Mouse (Mus musculus) hindbrain, embryonic 10.5 days (tissue): ENCODE data around the gene Cyb5d2. TPM values are rescaled to one million over a fixed set of nuclear protein-coding genes. Genes with fewer than 3 reads are reported as not detected.
"Not testable (repeated sequence)": the region's sequence is repeated elsewhere in the genome, so short reads cannot be mapped to it uniquely, and the experiment has no call there.

ENCODE experiments used
- DNase-seq: peaks from one replicate; pipeline ENCODE4 v3.0.0-alpha.2; 2017; ENCODE audit warnings: low spot score
- H3K27ac ChIP-seq: fragments of 300-500 bp; sonication (generic); 2 replicates; pipeline ENCODE4 v1.5.1; 2016; ENCODE audit warnings: mild to moderate bottlenecking, moderate library complexity
- H3K27me3 ChIP-seq: fragments of 300-500 bp; sonication (generic); 2 replicates; pipeline ENCODE4 v1.6.1; 2016; ENCODE audit warnings: mild to moderate bottlenecking; ENCODE audit not compliant: poor library complexity, insufficient read depth, severe bottlenecking
- H3K36me3 ChIP-seq: fragments of 300-500 bp; sonication (generic); 2 replicates; pipeline ENCODE4 v1.6.1; 2016; ENCODE audit warnings: mild to moderate bottlenecking, moderate library complexity
- H3K4me1 ChIP-seq: fragments of 300-500 bp; sonication (generic); replicated peaks from 2 replicates; pipeline ENCODE4 v1.6.1; 2016; ENCODE audit warnings: mild to moderate bottlenecking
- H3K4me3 ChIP-seq: fragments of 300-500 bp; sonication (generic); 2 replicates; pipeline ENCODE4 v1.5.1; 2016; ENCODE audit warnings: mild to moderate bottlenecking, moderate library complexity
- H3K9me3 ChIP-seq: fragments of 300-500 bp; sonication (generic); 2 replicates; pipeline ENCODE4 v1.6.1; 2016; ENCODE audit warnings: mild to moderate bottlenecking, moderate library complexity
- WGBS: fragments of 180-500 bp; shearing (Covaris S2); methylation state at CpG from one replicate; pipeline ENCODE4 v1.1.7; 2016; 5-methylcytosine and 5-hydroxymethylcytosine counted together
- polyA plus RNA-seq: library from polyadenylated mRNA; unstranded; fragments of >200 nt; fragmentation: Nextera tagmentation; extraction: Ambion mirVana; gene quantifications from 2 replicates; pipeline ENCODE4 v1.2.1, GENCODE M21; 2016

The Cyb5d2 gene
- polyA plus RNA-seq, 1 experiment from 2014 or later = 6.1 TPM

- H3K9me3 ChIP-seq = no peaks in the 10 kb centered on the region
- no peak for DNase-seq
- H3K36me3 ChIP-seq = peaks cover 44% of the 10 kb centered on the region
- 94% methylated on average over 3 of the region's 3 CpGs for WGBS
- H3K27ac ChIP-seq = no peak overlapping the region
- H3K27me3 ChIP-seq = no peaks in the 10 kb centered on the region
- H3K4me1 ChIP-seq = 0 out of 2 replicates have a peak, but pooled peaks cover 4% of the 10 kb centered on the region
- H3K4me3 ChIP-seq = no peak overlapping the region
Measured at GRCm38 (mm10) chr11:72770324-72770723, 25.6 kb downstream of the Cyb5d2 start.

GRCm38 (mm10) chr11:72769061-72769460 is 26.9 kb downstream of the Cyb5d2 start:
- H3K9me3 ChIP-seq = no peaks in the 10 kb centered on the region

GRCm38 (mm10) chr11:72767716-72768115 is 28.2 kb downstream of the Cyb5d2 start:
- Histone ChIP-seq H3K27me3 (no peaks in the 10 kb centered on the region), H3K36me3 (peaks cover 65% of the 10 kb centered on the region), H3K4me3 (no peak overlapping the region), H3K9me3 (no peaks in the 10 kb centered on the region), H3K4me1 (no peaks in the 10 kb centered on the region), H3K27ac (no peak overlapping the region)
- 94% methylated on average over 8 of the region's 8 CpGs for WGBS
- no peak for DNase-seq

More at GRCm38 (mm10) chr11:72769061-72769460, 26.9 kb downstream of the Cyb5d2 start:
- WGBS = 96% methylated on average over 3 of the region's 3 CpGs
- Histone ChIP-seq H3K4me3 (no peak overlapping the region), H3K4me1 (0 out of 2 replicates have a peak, but pooled peaks cover 4% of the 10 kb centered on the region), H3K27ac (no peak overlapping the region), H3K27me3 (no peaks in the 10 kb centered on the region), H3K36me3 (peaks cover 52% of the 10 kb centered on the region)
- no peak for DNase-seq

- no peaks in the 10 kb centered on the region for H3K27me3 ChIP-seq
- no peaks in the 10 kb centered on the region for H3K4me1 ChIP-seq
- peaks cover 83% of the 10 kb centered on the region for H3K36me3 ChIP-seq
- no peak overlapping the region for H3K4me3 ChIP-seq
- 94% methylated on average over 4 of the region's 4 CpGs for WGBS
- no peaks in the 10 kb centered on the region for H3K9me3 ChIP-seq
- DNase-seq = no peak
- no peak overlapping the region for H3K27ac ChIP-seq
Measured at GRCm38 (mm10) chr11:72764270-72764669, 31.7 kb downstream of the Cyb5d2 start.

GRCm38 (mm10) chr11:72760781-72761180 is 35.2 kb downstream of the Cyb5d2 start:
- Histone ChIP-seq H3K36me3 (peaks cover 91% of the 10 kb centered on the region), H3K27me3 (no peaks in the 10 kb centered on the region), H3K4me1 (no peaks in the 10 kb centered on the region), H3K4me3 (no peak overlapping the region), H3K9me3 (no peaks in the 10 kb centered on the region), H3K27ac (no peak overlapping the region)
- WGBS = 89% methylated on average over 1 of the region's 1 CpGs
- no peak for DNase-seq

GRCm38 (mm10) chr11:72759581-72759980 is 36.4 kb downstream of the Cyb5d2 start:
- Histone ChIP-seq H3K27ac (no peak overlapping the region), H3K4me1 (no peaks in the 10 kb centered on the region), H3K4me3 (no peak overlapping the region), H3K36me3 (peaks cover 100% of the 10 kb centered on the region), H3K27me3 (no peaks in the 10 kb centered on the region), H3K9me3 (no peaks in the 10 kb centered on the region)
- WGBS = 92% methylated on average over 6 of the region's 6 CpGs
- DNase-seq = no peak

GRCm38 (mm10) chr11:72758316-72758715 is 37.6 kb downstream of the Cyb5d2 start:
- no peaks in the 10 kb centered on the region for H3K9me3 ChIP-seq
- no peaks in the 10 kb centered on the region for H3K4me1 ChIP-seq
- H3K27ac ChIP-seq = no peak overlapping the region
- H3K36me3 ChIP-seq = peaks cover 100% of the 10 kb centered on the region
- no peak for DNase-seq
- no peak overlapping the region for H3K4me3 ChIP-seq
- WGBS = 92% methylated on average over 5 of the region's 5 CpGs
- no peaks in the 10 kb centered on the region for H3K27me3 ChIP-seq

GRCm38 (mm10) chr11:72751956-72752355 is 44.0 kb downstream of the Cyb5d2 start:
- Histone ChIP-seq H3K9me3 (no peaks in the 10 kb centered on the region), H3K4me1 (no peaks in the 10 kb centered on the region), H3K27me3 (no peaks in the 10 kb centered on the region), H3K4me3 (no peak overlapping the region), H3K36me3 (peaks cover 100% of the 10 kb centered on the region), H3K27ac (no peak overlapping the region)
- 56% methylated on average over 2 of the region's 2 CpGs for WGBS
- no peak for DNase-seq

- Histone ChIP-seq H3K4me3 (no peak overlapping the region), H3K4me1 (0 out of 2 replicates have a peak, but pooled peaks cover 8% of the 10 kb centered on the region), H3K27me3 (no peaks in the 10 kb centered on the region), H3K27ac (no peak overlapping the region), H3K36me3 (peaks cover 75% of the 10 kb centered on the region), H3K9me3 (no peaks in the 10 kb centered on the region)
- no peak for DNase-seq
- 98% methylated on average over 1 of the region's 1 CpGs for WGBS
Measured at GRCm38 (mm10) chr11:72739048-72739447, 56.9 kb downstream of the Cyb5d2 start.

- not testable (repeated sequence) for DNase-seq
Measured at GRCm38 (mm10) chr11:72737517-72737916, 58.4 kb downstream of the Cyb5d2 start.

GRCm38 (mm10) chr11:72736320-72736719 is 59.6 kb downstream of the Cyb5d2 start:
- no peak for DNase-seq
- H3K4me1 ChIP-seq = 0 out of 2 replicates have a peak, but pooled peaks cover 8% of the 10 kb centered on the region
- no peaks in the 10 kb centered on the region for H3K9me3 ChIP-seq
- no peaks in the 10 kb centered on the region for H3K27me3 ChIP-seq
- H3K4me3 ChIP-seq = no peak overlapping the region
- 70% methylated on average over 1 of the region's 1 CpGs for whole genome bisulfite sequencing
- no peak overlapping the region for H3K27ac ChIP-seq
- peaks cover 80% of the 10 kb centered on the region for H3K36me3 ChIP-seq

More at GRCm38 (mm10) chr11:72737517-72737916, 58.4 kb downstream of the Cyb5d2 start:
- H3K4me3 ChIP-seq, H3K9me3 ChIP-seq, H3K27me3 ChIP-seq, H3K27ac ChIP-seq, H3K4me1 ChIP-seq: not testable (repeated sequence)
- WGBS = 89% methylated on average over 5 of the region's 5 CpGs
- H3K36me3 ChIP-seq = peaks cover 78% of the 10 kb centered on the region

- WGBS = 80% methylated on average over 2 of the region's 2 CpGs
- no peak for DNase-seq
- H3K36me3 ChIP-seq = peaks cover 80% of the 10 kb centered on the region
Measured at GRCm38 (mm10) chr11:72735519-72735860, 60.5 kb downstream of the Cyb5d2 start.

GRCm38 (mm10) chr11:72734840-72735518 is 61.0 kb downstream of the Cyb5d2 start:
- Histone ChIP-seq H3K27ac (no peak overlapping the region), H3K4me1 (0 out of 2 replicates have a peak, but pooled peaks cover 8% of the 10 kb centered on the region), H3K27me3 (no peaks in the 10 kb centered on the region), H3K36me3 (peaks cover 80% of the 10 kb centered on the region), H3K9me3 (no peaks in the 10 kb centered on the region), H3K4me3 (no peak overlapping the region)
- WGBS = 86% methylated on average over 4 of the region's 4 CpGs
- DNase-seq = no peak

More at GRCm38 (mm10) chr11:72735519-72735860, 60.5 kb downstream of the Cyb5d2 start:
- Histone ChIP-seq H3K27ac (no peak overlapping the region), H3K27me3 (no peaks in the 10 kb centered on the region), H3K4me3 (no peak overlapping the region), H3K9me3 (no peaks in the 10 kb centered on the region), H3K4me1 (0 out of 2 replicates have a peak, but pooled peaks cover 8% of the 10 kb centered on the region)
